Mouse (Mus musculus) ES-E14 (cell line): ENCODE measurements around the gene Ccdc130. TPM values are rescaled to one million over a fixed set of nuclear protein-coding genes. Genes with fewer than 3 reads are reported as not detected.

ENCODE experiments used
- DNase-seq: peaks from one replicate; pipeline ENCODE4 v3.0.0-alpha.2; 2013; ENCODE audit warnings: low read depth, low spot score
- H3K27ac ChIP-seq: 2 replicates; pipeline ENCODE4 v1.5.1; 2012; ENCODE audit warnings: low read depth, mild to moderate bottlenecking, low read length, moderate library complexity, mixed read lengths; ENCODE audit not compliant: poor library complexity, insufficient read depth, severe bottlenecking
- H3K36me3 ChIP-seq: 2 replicates; pipeline ENCODE4 v1.6.1; 2012; ENCODE audit warnings: mild to moderate bottlenecking, low read length, moderate library complexity, mixed read lengths; ENCODE audit not compliant: control insufficient read depth, poor library complexity, insufficient read depth, severe bottlenecking
- H3K4me1 ChIP-seq, 2 experiments: fragments of 150-350 bp in 1 of 2; sonication (generic) in 1 of 2; 2 replicates each; pipeline ENCODE4 v1.6.1; 2012; ENCODE audit warnings: low read length in 2 of 2, mild to moderate bottlenecking in 1 of 2, mixed read lengths in 1 of 2; ENCODE audit not compliant: control insufficient read depth in 2 of 2, insufficient read depth in 2 of 2, poor library complexity in 1 of 2
- H3K4me3 ChIP-seq, 2 experiments: fragments of 150-350 bp in 1 of 2; sonication (generic) in 1 of 2; 2 replicates each; pipeline ENCODE4 v1.5.1; 2012; ENCODE audit warnings: low read length in 2 of 2, low read depth in 1 of 2, mild to moderate bottlenecking in 1 of 2, mixed read lengths in 1 of 2; ENCODE audit not compliant: insufficient read depth in 1 of 2, poor library complexity in 1 of 2, severe bottlenecking in 1 of 2
- H3K9ac ChIP-seq: 2 replicates; pipeline ENCODE4 v1.6.1; 2012; ENCODE audit warnings: low read depth, mild to moderate bottlenecking, low read length, mixed read lengths; ENCODE audit not compliant: poor library complexity, insufficient read depth, severe bottlenecking
- H3K9me3 ChIP-seq: fragments of 150-350 bp; sonication (generic); 2 replicates; pipeline ENCODE4 v1.6.1; 2012; ENCODE audit warnings: low read depth, mild to moderate bottlenecking, low read length; ENCODE audit not compliant: control insufficient read depth, insufficient read depth
- CHD2 ChIP-seq: IDR thresholded peaks from 2 replicates; pipeline ENCODE4 v1.6.1; 2014; ENCODE audit warnings: mild to moderate bottlenecking, low read depth, low read length, inconsistent platforms
- HCFC1 ChIP-seq: IDR thresholded peaks from 2 replicates; pipeline ENCODE4 v1.6.1; 2012; ENCODE audit warnings: low read length, inconsistent platforms, borderline replicate concordance; ENCODE audit not compliant: insufficient read depth
- MAFK ChIP-seq: IDR thresholded peaks from 2 replicates; pipeline ENCODE4 v1.6.1; 2014; ENCODE audit warnings: mild to moderate bottlenecking, low read depth, low read length, inconsistent platforms; ENCODE audit not compliant: insufficient read depth
- ZC3H11A ChIP-seq: IDR thresholded peaks from 2 replicates; pipeline ENCODE4 v1.6.1; 2012; ENCODE audit warnings: low read depth, mild to moderate bottlenecking, inconsistent platforms, low read length, borderline replicate concordance
- ZNF384 ChIP-seq: IDR thresholded peaks from 2 replicates; pipeline ENCODE4 v1.6.1; 2012; ENCODE audit warnings: low read depth, low read length, inconsistent platforms
- in situ Hi-C, 2 experiments: fragments of 600-800 bp; cut with MboI; formaldehyde crosslinking; loops; one replicate each; pipeline ENCODE4 v1.15.1; 2025; ENCODE audit warnings: low sequenced_read_pairs in 2 of 2, inconsistent platforms in 1 of 2; ENCODE audit not compliant: unreplicated experiment in 2 of 2
- total RNA-seq: library from RNA; depleted of rRNA; stranded (reverse); fragments of 300-350 nt; gene quantifications from 2 replicates; pipeline ENCODE4 v1.2.3, GENCODE M21; 2012; rRNA removed

Gene Ccdc130
- total RNA-seq, 1 experiment, result 14.9 TPM

- in situ Hi-C loops, result no loop called here
- Histone ChIP-seq H3K36me3 (peaks cover 30% of the 10 kb centered on the region), H3K4me1 (peaks cover 0 to 12% of the 10 kb centered on the region in 2 experiments; a peak in 2 of 4 replicates), H3K9ac (peak overlapping the region; percentile 54), H3K4me3 (peak overlapping the region; percentile 22 to 47), H3K9me3 (no peaks in the 10 kb centered on the region), H3K27ac (no peak overlapping the region)
- TF ChIP-seq CHD2 (no peak), MAFK (no peak), ZC3H11A (no peak; the same call in 1 of the 2 replicates), HCFC1 (no peak), ZNF384 (no peak)
- no peak for DNase-seq
Observed at GRCm38 (mm10) chr8:84210167-84210791, 59.9 kb downstream of the Ccdc130 start.

DNA sequence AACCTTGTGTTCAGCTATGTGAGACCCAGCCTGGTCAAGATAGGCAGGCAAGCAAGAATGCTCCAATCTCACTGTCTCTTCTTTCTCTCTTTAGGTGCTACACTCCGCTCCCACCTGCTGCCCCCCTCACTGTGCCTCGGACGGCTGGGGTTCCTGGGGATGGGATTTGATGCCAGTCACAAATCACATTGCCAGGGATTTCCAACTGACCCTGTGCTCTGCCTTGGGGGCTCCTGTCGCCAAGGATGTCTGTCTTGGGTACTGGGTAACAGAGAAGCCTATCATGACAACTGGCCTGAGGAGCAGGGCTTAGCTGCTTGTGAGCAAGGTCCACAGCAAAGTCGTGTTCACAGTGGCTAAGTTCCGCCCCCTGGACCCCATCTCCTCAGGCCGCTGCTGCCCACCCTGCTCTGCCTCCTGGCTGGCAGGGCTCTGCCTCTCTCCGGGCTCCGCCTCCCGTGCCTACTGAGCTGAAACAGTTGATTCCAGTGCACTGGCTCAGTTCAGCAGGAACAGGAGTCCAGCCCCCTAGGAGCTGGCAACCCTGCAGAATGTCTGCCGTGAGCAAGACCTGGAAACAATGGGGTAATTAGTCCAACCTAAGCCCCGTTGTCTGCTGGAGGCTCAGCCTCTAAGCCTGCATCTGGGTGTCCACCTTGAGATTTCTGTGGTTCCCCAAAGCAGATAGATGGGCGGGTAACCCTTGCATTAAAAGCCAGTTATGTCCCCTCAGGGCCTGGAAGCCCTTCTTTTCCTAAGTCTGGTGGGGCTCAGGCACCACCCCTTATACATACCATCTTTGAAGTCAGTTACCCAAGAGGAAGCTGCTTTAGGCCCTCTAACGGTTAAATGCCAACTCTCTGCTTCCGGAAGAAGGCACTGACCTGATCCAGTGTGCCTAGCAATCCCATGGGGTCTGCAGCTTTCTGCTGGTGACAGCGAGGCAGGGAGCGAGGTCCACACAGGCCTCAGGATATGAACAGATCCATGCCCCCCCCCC is 61.5 kb downstream of the Ccdc130 start:
- TF ChIP-seq ZC3H11A, result no peak
- TF ChIP-seq MAFK, result no peak
- TF ChIP-seq ZNF384, result no peak
- no peak for TF ChIP-seq HCFC1
- no peak for TF ChIP-seq CHD2
- peaks cover 28% of the 10 kb centered on the region for H3K36me3 ChIP-seq
- H3K4me1 ChIP-seq, result peaks cover 0 to 12% of the 10 kb centered on the region in 2 experiments; a peak in 2 of 4 replicates
- no peak overlapping the region for H3K4me3 ChIP-seq
- in situ Hi-C loops, result no loop called here
- no peak overlapping the region for H3K27ac ChIP-seq
- no peak for DNase-seq
- no peak overlapping the region for H3K9ac ChIP-seq
- H3K9me3 ChIP-seq, result no peaks in the 10 kb centered on the region

- Histone ChIP-seq H3K4me3 (no peak overlapping the region), H3K9me3 (no peaks in the 10 kb centered on the region), H3K36me3 (peaks cover 25% of the 10 kb centered on the region; the same call in 1 of the 2 replicates), H3K4me1 (peaks cover under 1 to 12% of the 10 kb centered on the region in 2 experiments; a peak in 2 of 4 replicates), H3K9ac (peak overlapping the region; percentile 13; the same call in 1 of the 2 replicates), H3K27ac (peak overlapping the region; percentile 56; the same call in 1 of the 2 replicates)
- DNase-seq, result no peak
- TF ChIP-seq ZNF384, result no peak
- TF ChIP-seq MAFK, result no peak
- TF ChIP-seq HCFC1, result no peak
- in situ Hi-C loops, result no loop called here
Observed at GRCm38 (mm10) chr8:84207811-84208210, 62.4 kb downstream of the Ccdc130 start.

Other genes with a start within 250 kb of the Ccdc130 start
- gene Palm3, start 248.9 kb downstream of the Ccdc130 start, total RNA-seq, result 25.5 and 29.0 TPM in 2 replicates
- 0.89 and 3.6 TPM in 2 replicates for gene Il27ra, start 227.8 kb downstream of the Ccdc130 start, total RNA-seq
- gene Rln3, start 225.4 kb downstream of the Ccdc130 start, total RNA-seq, result 7.3 and 26.6 TPM in 2 replicates
- gene Gm10643, start 205.2 kb downstream of the Ccdc130 start, total RNA-seq, result 1.5 and 1.7 TPM in 2 replicates
- 16.2 and 22.3 TPM in 2 replicates for gene Rfx1, start 203.5 kb downstream of the Ccdc130 start, total RNA-seq
- 53.5 and 62.0 TPM in 2 replicates for gene Dcaf15, start 165.6 kb downstream of the Ccdc130 start, total RNA-seq
- 1.5 and 2.0 TPM in 2 replicates for gene Podnl1, start 144.4 kb downstream of the Ccdc130 start, total RNA-seq
- 17.7 and 18.9 TPM in 2 replicates for gene Cc2d1a, start 122.4 kb downstream of the Ccdc130 start, total RNA-seq
- 4.9 TPM in 2 replicates for gene 4930432K21Rik, start 122.4 kb downstream of the Ccdc130 start, total RNA-seq
- 7.0 and 9.9 TPM in 2 replicates for gene Nanos3, start 85.2 kb downstream of the Ccdc130 start, total RNA-seq
- 22.1 and 24.6 TPM in 2 replicates for gene Zswim4, start 33.3 kb downstream of the Ccdc130 start, total RNA-seq
- gene D8Ertd738e, start 20.7 kb downstream of the Ccdc130 start, total RNA-seq, result 148 and 181 TPM in 2 replicates
- 32.7 and 55.6 TPM in 2 replicates for gene Mri1, start 13.1 kb downstream of the Ccdc130 start, total RNA-seq
- gene Cacna1a, start 118.1 kb upstream of the Ccdc130 start, total RNA-seq, result 27.4 and 33.4 TPM in 2 replicates